Mouse (Mus musculus) liver, embryonic 14.5 days (tissue): Measurements from ENCODE around the gene Nedd4. TPM values are rescaled to one million over a fixed set of nuclear protein-coding genes. Genes with fewer than 3 reads are reported as not detected.

ENCODE experiments used
- ATAC-seq: fragments of 200-750 bp; cut with Nextera tagmentation; 2 replicates; pipeline ENCODE4 v1.8.0; 2017; ENCODE audit warnings: moderate number of reproducible peaks, mild to moderate bottlenecking, moderate library complexity; ENCODE audit not compliant: insufficient read depth
- DNase-seq, 3 experiments: peaks; one replicate each; pipeline ENCODE4 v3.0.0-alpha.2; 2012 to 2013; ENCODE audit warnings: low read depth in 3 of 3, low spot score in 3 of 3
- H3K27ac ChIP-seq: fragments of 300-500 bp; sonication (generic); 2 replicates; pipeline ENCODE4 v1.5.1; 2014; ENCODE audit warnings: moderate library complexity, mild to moderate bottlenecking, control low read depth, inconsistent platforms
- H3K27me3 ChIP-seq: fragments of 300-500 bp; sonication (generic); 2 replicates; pipeline ENCODE4 v1.6.1; 2014; ENCODE audit warnings: mild to moderate bottlenecking, low read length, moderate library complexity; ENCODE audit not compliant: control insufficient read depth, insufficient read depth
- H3K36me3 ChIP-seq: fragments of 300-500 bp; sonication (generic); replicated peaks from 2 replicates; pipeline ENCODE4 v1.6.1; 2014; ENCODE audit warnings: low read depth; ENCODE audit not compliant: control insufficient read depth, insufficient read depth
- H3K4me1 ChIP-seq, 2 experiments: fragments of 200-500 bp in 1 of 2; fragments of 300-500 bp in 1 of 2; sonication (generic) in 1 of 2; replicated peaks; 2 replicates each; pipeline ENCODE4 v1.6.1; 2012 to 2014; ENCODE audit warnings: antibody characterized with exemption in 1 of 2, inconsistent platforms in 1 of 2, low read length in 1 of 2; ENCODE audit not compliant: control insufficient read depth in 2 of 2, insufficient read depth in 2 of 2
- H3K4me2 ChIP-seq: fragments of 300-500 bp; sonication (generic); 2 replicates; pipeline ENCODE4 v1.6.1; 2014; ENCODE audit warnings: low read depth, mild to moderate bottlenecking, control low read depth, moderate library complexity
- H3K4me3 ChIP-seq, 2 experiments: fragments of 200-500 bp in 1 of 2; fragments of 300-500 bp in 1 of 2; sonication (generic) in 1 of 2; 2 replicates each; pipeline ENCODE4 v1.5.1; 2012 to 2014; ENCODE audit warnings: low read depth in 2 of 2, low read length in 2 of 2, mild to moderate bottlenecking in 2 of 2, control low read depth in 1 of 2, inconsistent platforms in 1 of 2, moderate library complexity in 1 of 2; ENCODE audit not compliant: insufficient read depth in 1 of 2
- H3K9ac ChIP-seq: fragments of 300-500 bp; sonication (generic); replicated peaks from 2 replicates; pipeline ENCODE4 v1.6.1; 2014; ENCODE audit warnings: mild to moderate bottlenecking, control low read depth, moderate library complexity
- H3K9me3 ChIP-seq: fragments of 300-500 bp; sonication (generic); 2 replicates; pipeline ENCODE4 v1.6.1; 2016; ENCODE audit warnings: low read length, mixed read lengths; ENCODE audit not compliant: control insufficient read depth
- CTCF ChIP-seq: IDR thresholded peaks from 2 replicates; pipeline ENCODE4 v1.5.1; 2016; ENCODE audit warnings: antibody characterized with exemption, low read depth, control low read depth
- EP300 ChIP-seq: IDR thresholded peaks from 2 replicates; pipeline ENCODE4 v1.6.1; 2016; ENCODE audit warnings: antibody characterized with exemption, low read depth
- WGBS: fragments of 180-500 bp; shearing (Covaris S2); extraction: QIAGEN DNeasy Blood & Tissue Kit; methylation state at CpG from one replicate; pipeline ENCODE4 v1.1.7; 2014; ENCODE audit not compliant: insufficient replicate concordance; 5-methylcytosine and 5-hydroxymethylcytosine counted together
- polyA plus RNA-seq, 2 experiments: library from polyadenylated mRNA; depleted of rRNA in 1 of 2; stranded (reverse) in 1 of 2; unstranded in 1 of 2; fragments of >200 nt; fragmentation: Nextera tagmentation in 1 of 2; extraction: Ambion mirVana in 1 of 2; gene quantifications; 2 replicates each; pipeline versions ENCODE4 v1.2.1 to v1.2.3; 2012 to 2014

Gene Nedd4
- polyA plus RNA-seq, 2 experiments, result 86.9 to 87.8 TPM

DNA sequence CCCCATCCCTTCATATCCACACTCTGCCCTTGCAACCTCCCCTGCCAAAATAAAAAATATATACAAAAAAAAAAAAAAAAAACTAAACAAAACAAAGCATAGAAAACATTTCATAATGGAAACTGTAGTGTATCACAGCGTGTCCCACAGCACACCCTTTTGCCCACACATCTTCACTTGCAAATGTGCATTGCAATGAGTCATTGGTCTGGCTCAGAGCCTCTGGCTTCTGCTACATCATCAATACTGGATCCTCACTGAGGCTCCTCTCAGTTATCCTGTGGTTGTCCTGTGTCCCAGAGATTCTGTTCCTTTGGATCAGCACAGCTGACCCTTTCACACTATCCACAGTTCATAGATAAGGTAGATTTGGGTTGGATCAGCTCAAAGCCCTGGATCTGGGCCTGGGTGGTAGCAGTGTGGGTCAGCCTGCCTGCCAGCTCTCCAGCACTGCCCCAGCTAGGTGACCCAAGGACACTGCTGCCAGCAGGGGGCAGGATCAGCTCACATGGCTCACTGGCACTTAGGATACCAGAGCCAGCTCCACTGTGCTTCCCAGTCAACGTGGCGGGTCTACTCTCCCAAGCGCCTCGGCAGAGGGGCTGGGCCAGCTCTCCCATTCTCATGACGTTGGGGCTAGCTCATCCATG lies 7.4 kb upstream of the Nedd4 start:
- Histone ChIP-seq H3K27ac (no peak overlapping the region), H3K9ac (no peak overlapping the region), H3K27me3 (no peaks in the 10 kb centered on the region), H3K9me3 (no peaks in the 10 kb centered on the region), H3K4me2 (no peak overlapping the region), H3K4me3 (no peak overlapping the region), H3K36me3 (no peaks in the 10 kb centered on the region), H3K4me1 (peaks cover 6 to 12% of the 10 kb centered on the region in 2 experiments)
- ATAC-seq (peak; percentile 66), DNase-seq (peak in 1 of 3 experiments; percentile 39)
- TF ChIP-seq EP300, result no peak
- peak; percentile 96 for TF ChIP-seq CTCF
- 34% methylated on average over 6 of the region's 6 CpGs for WGBS

- TF ChIP-seq CTCF, result no peak
- no peak for TF ChIP-seq EP300
- DNase-seq (no peak), ATAC-seq (no peak)
- H3K4me1 ChIP-seq, result peaks cover 6 to 12% of the 10 kb centered on the region in 2 experiments
- no peaks in the 10 kb centered on the region for H3K27me3 ChIP-seq
- no peaks in the 10 kb centered on the region for H3K36me3 ChIP-seq
- H3K4me3 ChIP-seq, result no peak overlapping the region
- H3K9me3 ChIP-seq, result no peaks in the 10 kb centered on the region
- no peak overlapping the region for H3K4me2 ChIP-seq
- WGBS, result 57% methylated on average over 5 of the region's 5 CpGs
- H3K27ac ChIP-seq, result no peak overlapping the region
- no peak overlapping the region for H3K9ac ChIP-seq
These were observed 6.5 kb upstream of the Nedd4 start for GRCm38 (mm10) chr9:72655602-72656001.

GRCm38 (mm10) chr9:72656491-72656890 lies 5.7 kb upstream of the Nedd4 start:
- ATAC-seq, result no peak
- Histone ChIP-seq H3K9ac (no peak overlapping the region), H3K4me3 (no peak overlapping the region), H3K27ac (no peak overlapping the region), H3K4me1 (peaks cover 11 to 15% of the 10 kb centered on the region in 2 experiments), H3K9me3 (no peaks in the 10 kb centered on the region), H3K27me3 (no peaks in the 10 kb centered on the region), H3K4me2 (no peak overlapping the region), H3K36me3 (no peaks in the 10 kb centered on the region)
- TF ChIP-seq CTCF (no peak), EP300 (no peak)
- 32% methylated on average over 4 of the region's 4 CpGs for WGBS
- no peak for DNase-seq

- 0 out of 2 replicates have a peak, but pooled peaks have one; percentile 8 for ATAC-seq
- H3K9me3 ChIP-seq, result no peaks in the 10 kb centered on the region
- no peaks in the 10 kb centered on the region for H3K36me3 ChIP-seq
- no peak overlapping the region for H3K4me2 ChIP-seq
- H3K4me1 ChIP-seq, result peaks cover 13 to 17% of the 10 kb centered on the region in 2 experiments
- no peak; the same call in 1 of the 2 replicates for TF ChIP-seq CTCF
- TF ChIP-seq EP300, result no peak
- H3K27ac ChIP-seq, result no peak overlapping the region
- no peaks in the 10 kb centered on the region for H3K27me3 ChIP-seq
- WGBS, result 10% methylated on average over 3 of the region's 3 CpGs
- no peak overlapping the region for H3K4me3 ChIP-seq
- no peak for DNase-seq
- no peak overlapping the region for H3K9ac ChIP-seq
These were observed 5.2 kb upstream of the Nedd4 start for GRCm38 (mm10) chr9:72656940-72657339.

DNA sequence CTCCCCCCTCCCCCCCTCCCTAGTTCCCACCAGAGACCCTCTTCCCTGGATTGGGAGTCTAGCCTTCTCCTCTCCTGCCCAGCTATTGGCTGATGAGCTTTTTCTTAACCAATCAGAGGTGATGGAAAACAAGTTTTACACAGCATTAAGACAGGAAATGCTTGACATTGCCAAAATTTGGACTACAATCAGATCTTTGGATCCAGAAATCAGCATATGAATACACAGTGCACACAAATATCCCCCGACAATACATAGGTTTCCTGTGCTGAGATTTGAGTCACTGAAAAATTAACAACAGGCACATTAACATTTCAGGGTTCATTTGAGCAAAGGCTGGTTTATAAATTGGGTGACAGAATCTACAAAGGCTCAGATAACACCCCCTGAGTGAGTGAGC lies 4.5 kb upstream of the Nedd4 start:
- Histone ChIP-seq H3K4me2 (no peak overlapping the region), H3K9ac (no peak overlapping the region), H3K9me3 (no peaks in the 10 kb centered on the region), H3K27ac (no peak overlapping the region), H3K4me1 (peaks cover 13 to 17% of the 10 kb centered on the region in 2 experiments), H3K4me3 (no peak overlapping the region), H3K36me3 (no peaks in the 10 kb centered on the region), H3K27me3 (no peaks in the 10 kb centered on the region)
- ATAC-seq, result no peak
- 64% methylated on average over 1 of the region's 1 CpGs for WGBS
- no peak for DNase-seq
- TF ChIP-seq EP300, result no peak
- no peak for TF ChIP-seq CTCF
